Mouse (Mus musculus): ENCODE data around the gene Tgif2lx1.
"Not testable (repeated sequence)": the region's sequence is repeated elsewhere in the genome, so short reads cannot be mapped to it uniquely, and the experiment has no call there.

Tgif2lx1 gene

DNA sequence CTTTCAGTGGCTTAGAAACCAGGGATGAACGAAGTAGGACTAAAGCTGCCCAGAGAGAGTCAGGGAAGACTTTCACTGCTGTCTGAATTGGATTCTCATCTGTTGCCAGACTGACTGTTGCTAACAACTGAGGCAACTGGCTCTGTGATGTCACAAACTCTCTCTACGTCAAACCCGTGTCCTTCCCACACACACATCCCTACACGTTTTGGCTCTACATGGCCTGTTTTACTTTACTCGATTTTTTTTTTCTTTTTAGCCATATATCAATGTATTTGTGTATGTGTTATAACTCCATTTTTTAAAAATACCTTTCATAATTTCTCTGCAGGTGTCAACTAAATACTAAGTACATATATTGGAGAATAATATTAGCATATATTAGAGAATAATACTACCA lies at the start of gene Tgif2lx1:
Gene Tgif2lx1 (minus strand): TSS at position 101 of the 400 bp plus-strand sequence.
- not testable (repeated sequence) for DNase-seq

All from kidney, postnatal 36 days (tissue).